Mouse (Mus musculus): ENCODE measurements at regions not wholly inside any gene's neighbourhood (a gene's known extent, or its start where the extent isn't known, plus 50 kb on each side); places are given as distances from the start of the nearest gene placed in this dataset.

- DNase-seq (ENCODE audit: low spot score in 2 of 2), result no peak
Measured at GRCm38 (mm10) chr8:57148036-57148435, 172.7 kb upstream of the Hand2 start.

GRCm38 (mm10) chr8:57191153-57191552, 129.6 kb upstream of the Hand2 start:
- DNase-seq (ENCODE audit: low spot score in 2 of 2), result no peak

DNA sequence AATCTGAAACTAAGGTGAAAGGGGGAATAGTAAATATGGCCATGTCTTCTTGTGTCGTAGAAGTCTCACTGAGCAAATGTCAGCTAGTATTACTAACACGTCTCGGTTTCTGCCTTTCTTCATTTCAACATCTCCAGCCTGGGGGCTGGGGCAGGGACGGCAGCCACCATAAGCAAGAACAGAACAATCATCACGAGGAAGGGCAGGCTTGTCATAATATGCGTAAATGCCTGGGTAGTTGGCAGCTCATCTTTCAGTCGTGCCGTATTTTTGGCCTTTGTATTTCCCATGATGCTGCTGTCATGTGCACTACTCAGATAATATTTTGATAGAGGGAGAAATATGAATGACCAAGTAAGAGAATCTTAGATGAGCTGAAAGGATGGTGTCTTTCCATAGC, 120.5 kb upstream of the Hand2 start:
- no peak for DNase-seq (ENCODE audit: low spot score in 2 of 2)

DNA sequence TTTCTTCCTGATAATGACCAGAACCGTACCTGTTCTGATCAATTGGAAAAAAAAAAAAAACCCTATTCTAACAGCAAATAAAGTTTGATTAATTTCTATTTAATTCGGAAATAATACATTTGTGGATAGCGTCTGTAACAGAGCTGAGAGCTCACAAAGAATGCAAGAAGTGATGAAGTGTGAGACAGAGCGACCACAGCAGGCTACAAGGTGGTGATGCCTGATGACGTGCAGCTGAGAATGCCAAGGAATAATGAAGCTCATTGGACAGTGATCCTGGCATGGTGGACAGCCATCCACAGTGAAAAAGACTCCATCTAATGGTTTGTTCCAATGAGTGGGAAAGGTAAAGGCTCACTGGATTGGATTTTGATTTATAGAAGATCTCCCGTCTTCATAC, 111.2 kb upstream of the Hand2 start:
- no peak for DNase-seq (ENCODE audit: low spot score in 2 of 2)

- no peak for DNase-seq (ENCODE audit: low spot score in 2 of 2)
Measured at GRCm38 (mm10) chr8:57213066-57213465, 107.7 kb upstream of the Hand2 start.

GRCm38 (mm10) chr8:57213982-57214930, 106.5 kb upstream of the Hand2 start:
- no peak for DNase-seq (ENCODE audit: low spot score in 2 of 2)

GRCm38 (mm10) chr8:57230594-57230993, 90.2 kb upstream of the Hand2 start:
- no peak for DNase-seq (ENCODE audit: low spot score in 2 of 2)

GRCm38 (mm10) chr8:57242301-57242700, 78.5 kb upstream of the Hand2 start:
- no peak for DNase-seq (ENCODE audit: low spot score in 2 of 2)

DNA sequence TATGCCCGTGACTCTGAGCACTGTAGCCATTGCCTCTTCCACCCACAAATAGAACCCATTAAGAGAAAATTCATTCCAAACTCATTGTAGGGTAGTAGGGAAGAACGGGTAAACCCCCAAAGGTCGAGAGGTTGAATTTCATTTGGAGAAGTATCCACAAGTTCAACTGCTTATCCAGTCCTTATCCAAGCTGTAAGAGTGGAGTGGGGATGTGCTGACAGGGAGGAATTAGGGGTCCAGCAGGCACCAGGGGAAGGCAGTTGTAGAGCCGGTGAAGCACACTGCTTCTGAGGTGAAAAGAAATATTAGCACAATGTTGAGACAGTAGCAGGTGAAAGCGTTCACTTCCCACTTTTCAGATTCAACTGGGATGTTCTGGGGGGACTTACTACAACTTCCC, 71.7 kb upstream of the Hand2 start:
- DNase-seq (ENCODE audit: low spot score in 2 of 2), result no peak
